Mouse (Mus musculus) hindlimb bud, embryonic 11.5 days (tissue): ENCODE measurements around the gene Ushbp1.
"Not testable (repeated sequence)": the region's sequence is repeated elsewhere in the genome, so short reads cannot be mapped to it uniquely, and the experiment has no call there.

Experiments used
- DNase-seq: peaks from one replicate; pipeline ENCODE4 v3.0.0-alpha.2; 2012; ENCODE audit warnings: low read depth, low spot score; ENCODE audit errors: extremely low spot score

Gene Ushbp1

GRCm38 (mm10) chr8:71371236-71371848, 24.3 kb downstream of the Ushbp1 start, which contains the start of gene Ocel1:
Gene Ocel1, plus strand, starts transcription at chr8:71371298.
- DNase-seq: peak; percentile 96

DNA sequence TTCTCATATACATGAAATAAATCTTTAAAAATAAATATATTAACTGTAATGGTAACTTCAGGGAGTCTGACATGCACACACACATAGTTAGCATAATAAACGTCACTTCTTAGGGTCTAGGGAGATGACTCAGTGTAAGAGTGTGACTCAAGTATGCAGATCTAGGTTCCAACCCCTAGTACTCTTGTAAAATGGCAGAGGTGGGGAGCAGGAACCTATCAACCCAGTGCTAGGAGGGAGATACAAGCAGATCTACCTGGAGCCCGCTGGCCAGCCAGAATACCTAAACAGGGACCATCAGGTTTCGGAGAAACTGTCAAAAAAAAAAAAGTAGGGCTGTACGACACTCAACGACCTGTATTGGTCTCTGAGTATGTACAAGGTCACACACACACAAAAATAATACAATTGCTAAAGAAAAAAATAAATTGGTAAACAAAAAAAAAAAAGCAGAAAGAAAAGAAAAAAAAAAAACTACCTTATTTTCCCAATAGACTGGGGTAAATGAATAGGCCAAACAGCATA, 24.8 kb downstream of the Ushbp1 start:
- no peak for DNase-seq

DNA sequence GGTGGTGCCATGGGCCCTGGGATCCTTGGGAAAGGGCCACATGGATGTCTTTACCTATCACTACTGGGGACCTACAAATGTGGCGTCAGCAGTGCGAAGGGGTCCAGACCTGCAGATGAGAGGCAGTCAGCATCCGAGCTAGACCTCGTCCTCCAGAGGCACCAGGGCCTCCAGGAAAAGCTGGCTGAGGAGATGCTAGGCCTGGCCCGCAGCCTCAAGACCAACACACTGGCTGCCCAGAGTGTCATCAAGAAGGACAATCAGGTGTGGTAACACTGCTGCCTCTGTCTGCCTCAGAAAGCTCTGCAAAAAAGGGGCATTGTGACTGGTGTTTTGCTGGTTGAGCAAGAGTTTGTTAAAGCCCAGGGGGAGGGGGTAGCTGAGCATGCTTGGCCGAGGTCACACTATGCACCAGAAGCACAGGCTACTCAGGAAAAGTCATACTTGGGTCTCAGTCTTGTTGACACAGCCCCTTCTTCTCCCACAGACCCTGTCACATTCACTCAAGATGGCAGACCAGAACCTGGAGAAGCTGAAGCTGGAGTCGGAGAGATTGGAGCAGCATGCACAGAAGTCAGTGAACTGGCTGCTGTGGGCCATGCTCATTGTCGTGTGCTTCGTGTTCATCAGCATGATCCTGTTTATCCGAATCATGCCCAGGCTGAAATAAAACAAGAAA, 26.4 kb downstream of the Ushbp1 start:
- DNase-seq: no peak

GRCm38 (mm10) chr8:71368366-71368765, 27.2 kb downstream of the Ushbp1 start:
- no peak for DNase-seq

DNA sequence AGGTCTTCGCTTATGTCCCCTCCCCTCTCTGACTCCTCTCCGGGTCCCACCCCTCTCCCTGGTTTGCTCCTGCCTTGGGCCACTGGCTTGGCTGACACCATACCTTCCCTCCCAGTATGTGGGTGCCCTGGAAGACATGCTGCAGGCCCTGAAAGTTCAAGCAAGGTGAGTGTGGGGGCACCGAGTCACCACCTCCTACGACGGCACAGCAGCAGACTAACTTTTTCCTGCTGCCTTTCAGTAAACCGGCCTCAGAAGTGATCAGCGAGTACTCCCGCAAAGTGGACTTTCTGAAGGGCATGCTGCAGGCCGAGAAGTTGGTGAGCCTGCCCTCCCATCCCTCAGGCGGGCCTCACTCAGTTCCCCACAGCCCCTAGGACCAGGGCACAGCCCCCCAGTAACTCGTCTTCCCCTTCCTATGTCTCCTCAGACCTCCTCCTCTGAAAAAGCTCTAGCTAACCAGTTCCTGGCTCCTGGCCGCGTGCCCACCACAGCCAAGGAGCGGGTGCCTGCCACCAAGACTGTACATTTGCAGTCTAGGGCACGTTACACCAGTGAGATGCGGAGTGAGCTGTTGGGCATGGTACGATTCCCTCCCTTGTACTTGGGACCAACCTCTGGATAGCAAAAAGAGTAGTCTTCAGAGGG, 27.9 kb downstream of the Ushbp1 start:
- no peak for DNase-seq

GRCm38 (mm10) chr8:71366771-71367528, 28.7 kb downstream of the Ushbp1 start, which contains the start of gene Use1:
Gene Use1, plus strand, starts transcription at chr8:71366848.
- DNase-seq: peak; percentile 86

DNA sequence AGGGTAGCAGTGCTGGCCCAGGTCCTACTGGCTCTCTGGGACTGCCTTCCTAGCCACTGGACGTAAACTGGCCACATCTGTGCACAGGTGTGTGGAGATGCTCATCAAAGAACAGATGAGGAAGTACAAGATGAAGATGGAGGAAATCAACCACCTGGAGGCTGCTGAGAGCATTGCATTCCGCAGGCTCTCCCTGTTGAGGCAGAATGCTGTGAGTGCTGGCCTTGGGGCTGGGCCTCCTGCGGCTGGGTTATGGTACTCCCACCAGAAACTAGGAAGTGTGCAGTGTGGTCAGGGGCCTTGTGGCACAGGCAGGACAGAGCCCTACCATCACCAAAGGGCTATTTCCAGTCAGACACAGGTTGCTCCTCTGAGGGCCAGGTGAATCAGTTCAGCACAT, 37.6 kb downstream of the Ushbp1 start:
- DNase-seq: no peak

DNA sequence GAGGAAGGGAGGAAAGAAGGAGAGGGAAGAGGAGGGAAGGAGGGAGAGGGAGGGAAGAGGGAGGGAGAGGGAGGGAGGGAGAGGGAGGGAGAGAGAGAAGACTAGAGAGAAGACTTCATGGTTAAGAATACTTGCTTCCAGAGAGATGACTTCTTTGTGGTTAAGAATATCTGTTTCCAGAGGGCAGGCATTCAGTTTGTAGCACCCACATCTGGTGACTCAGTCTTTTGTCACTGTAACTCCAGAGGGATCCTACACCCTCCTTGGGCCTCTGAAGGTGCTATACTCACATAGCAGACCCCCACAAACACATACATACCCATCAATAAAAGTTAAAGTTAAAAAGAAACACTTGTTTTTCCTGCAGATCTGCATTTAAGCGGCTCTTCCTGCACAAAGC, 44.1 kb downstream of the Ushbp1 start:
- no peak for DNase-seq

- DNase-seq: no peak
These were observed 44.5 kb downstream of the Ushbp1 start for GRCm38 (mm10) chr8:71351117-71351516.

DNA sequence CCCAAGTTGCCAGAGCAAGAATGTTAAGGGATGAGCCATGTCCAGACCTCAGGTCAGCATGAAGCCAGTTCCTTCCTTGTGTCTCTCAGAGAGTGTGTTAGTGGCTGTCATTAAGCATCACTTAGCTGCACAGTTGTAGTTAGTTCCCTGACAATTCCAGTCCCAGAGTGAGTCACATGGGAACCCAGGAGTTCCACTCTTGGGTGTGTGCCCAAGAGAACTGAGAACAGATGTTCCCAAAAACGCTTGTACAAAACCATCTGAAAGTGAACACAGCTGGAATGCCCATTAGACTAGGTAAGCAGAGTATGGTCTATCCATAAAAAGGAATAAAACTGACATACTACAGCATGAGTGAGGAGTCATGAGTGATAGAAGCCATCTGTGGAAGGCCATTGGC, 49.0 kb downstream of the Ushbp1 start:
- DNase-seq: no peak

DNA sequence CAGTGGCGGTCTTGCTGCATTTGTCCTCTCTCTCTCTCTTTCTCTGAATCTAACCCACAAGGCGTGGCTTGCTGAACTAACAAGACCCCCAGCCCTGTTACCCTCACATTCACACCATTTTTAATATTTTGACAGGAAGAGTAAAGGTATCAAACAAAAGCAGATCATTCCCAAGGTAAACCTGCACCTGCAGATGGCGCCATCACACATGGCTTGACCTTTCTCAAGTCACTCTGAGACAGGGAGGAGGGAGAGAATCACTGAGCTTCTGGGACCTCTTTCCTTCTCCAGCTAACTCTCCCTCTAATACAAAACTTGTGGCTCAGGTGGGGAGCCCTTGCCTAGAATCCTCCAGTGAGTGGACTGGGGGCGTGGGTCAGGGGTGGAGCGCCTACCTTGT, 55.0 kb downstream of the Ushbp1 start:
- DNase-seq: peak; percentile 18

DNA sequence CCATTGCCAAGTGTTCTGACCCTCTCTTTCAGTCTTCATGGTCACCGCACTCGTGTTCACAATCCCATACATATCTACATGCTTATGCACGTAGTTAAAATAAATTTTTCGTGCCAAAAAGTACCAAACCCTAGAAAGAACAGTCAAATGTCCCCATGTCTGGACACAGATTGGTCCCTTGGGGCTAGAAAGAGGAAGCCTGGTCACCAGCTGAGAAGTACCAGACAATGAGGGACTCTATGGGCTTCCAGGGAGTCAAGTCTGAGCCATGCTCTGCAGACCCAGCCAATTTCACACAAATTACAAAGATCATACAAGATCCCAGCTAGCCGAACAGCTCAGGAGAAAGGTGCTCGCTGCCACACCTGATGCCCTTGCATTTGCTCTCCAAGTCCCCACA, 57.8 kb downstream of the Ushbp1 start:
- DNase-seq: not testable (repeated sequence)
